Mouse (Mus musculus) ZHBTc4 (cell line): Measurements from ENCODE around the gene Arhgef28.

Experiments used
- DNase-seq: peaks from one replicate; pipeline ENCODE4 v3.0.0-alpha.2; 2011; ENCODE audit warnings: low read depth, low spot score

Gene Arhgef28

GRCm38 (mm10) chr13:98205771-98206545 lies at the start of gene Arhgef28:
TSS of gene Arhgef28 (minus strand) at chr13:98206439.
- DNase-seq: peak; percentile 66

- peak; percentile 74 for DNase-seq
Measured at GRCm38 (mm10) chr13:98254921-98255320, 48.7 kb upstream of the Arhgef28 start.

GRCm38 (mm10) chr13:98249594-98249993 lies 43.4 kb upstream of the Arhgef28 start:
- no peak for DNase-seq

- DNase-seq: no peak
Measured at GRCm38 (mm10) chr13:98245386-98245785, 39.1 kb upstream of the Arhgef28 start.

- DNase-seq: no peak
Measured at GRCm38 (mm10) chr13:98244571-98245350, 38.5 kb upstream of the Arhgef28 start.

GRCm38 (mm10) chr13:98241531-98242282 lies 35.5 kb upstream of the Arhgef28 start:
- no peak for DNase-seq

GRCm38 (mm10) chr13:98239978-98240641 lies 33.9 kb upstream of the Arhgef28 start:
- DNase-seq: peak; percentile 80

- no peak for DNase-seq
Measured at GRCm38 (mm10) chr13:98235451-98235850, 29.2 kb upstream of the Arhgef28 start.

- DNase-seq: no peak
Measured at GRCm38 (mm10) chr13:98230511-98230910, 24.3 kb upstream of the Arhgef28 start.

GRCm38 (mm10) chr13:98226225-98226624 lies 20.0 kb upstream of the Arhgef28 start:
- DNase-seq: no peak

GRCm38 (mm10) chr13:98222848-98223247 lies 16.6 kb upstream of the Arhgef28 start:
- peak; percentile 65 for DNase-seq

GRCm38 (mm10) chr13:98210137-98210536 lies 3.9 kb upstream of the Arhgef28 start:
- DNase-seq: no peak

- peak; percentile 44 for DNase-seq
Measured at GRCm38 (mm10) chr13:98208842-98209241, 2.6 kb upstream of the Arhgef28 start.

GRCm38 (mm10) chr13:98206546-98206870 lies 269 bp upstream of the Arhgef28 start:
- no peak for DNase-seq

GRCm38 (mm10) chr13:98205111-98205510 lies 1.1 kb downstream of the Arhgef28 start:
- DNase-seq: no peak

GRCm38 (mm10) chr13:98204371-98204770 lies 1.9 kb downstream of the Arhgef28 start:
- no peak for DNase-seq

GRCm38 (mm10) chr13:98201436-98201835 lies 4.8 kb downstream of the Arhgef28 start:
- peak; percentile 45 for DNase-seq

- no peak for DNase-seq
Measured at GRCm38 (mm10) chr13:98192596-98192995, 13.6 kb downstream of the Arhgef28 start.

GRCm38 (mm10) chr13:98188500-98188899 lies 17.7 kb downstream of the Arhgef28 start:
- no peak for DNase-seq

GRCm38 (mm10) chr13:98187904-98188303 lies 18.3 kb downstream of the Arhgef28 start:
- no peak for DNase-seq

GRCm38 (mm10) chr13:98186179-98186578 lies 20.1 kb downstream of the Arhgef28 start:
- DNase-seq: no peak

GRCm38 (mm10) chr13:98184632-98185031 lies 21.6 kb downstream of the Arhgef28 start:
- peak; percentile 21 for DNase-seq
